Mouse (Mus musculus) erythroid progenitor cell, adult 5-6 weeks (primary cell): ENCODE data around the gene Zfp212. TPM values are rescaled to one million over a fixed set of nuclear protein-coding genes. Genes with fewer than 3 reads are reported as not detected.
A peak's percentile ranks its signal among the peaks of the same experiment; 100 is the strongest.
"Not testable (repeated sequence)": the region's sequence is repeated elsewhere in the genome, so short reads cannot be mapped to it uniquely, and the experiment has no call there.

ENCODE experiments used
- ATAC-seq: replicated peaks from 2 replicates; pipeline ENCODE4 v1.8.0; 2016; ENCODE audit warnings: moderate number of reproducible peaks, mild to moderate bottlenecking, moderate TSS enrichment, inconsistent platforms; ENCODE audit not compliant: poor library complexity, low FRiP score, severe bottlenecking
- total RNA-seq, 2 experiments: library from RNA; stranded (forward) in 1 of 2; stranded (reverse) in 1 of 2; fragments of 150-400 nt in 1 of 2; fragments of 186-747, 209-891 nt in 1 of 2; gene quantifications; 2 replicates each; pipeline versions ENCODE4 v1.2.3 to v1.2.4; 2015 to 2017; ENCODE audit warnings: low replicate concordance in 2 of 2

Gene Zfp212
- total RNA-seq, 2 experiments from 2014 or later: 12.6 to 15.7 TPM

DNA sequence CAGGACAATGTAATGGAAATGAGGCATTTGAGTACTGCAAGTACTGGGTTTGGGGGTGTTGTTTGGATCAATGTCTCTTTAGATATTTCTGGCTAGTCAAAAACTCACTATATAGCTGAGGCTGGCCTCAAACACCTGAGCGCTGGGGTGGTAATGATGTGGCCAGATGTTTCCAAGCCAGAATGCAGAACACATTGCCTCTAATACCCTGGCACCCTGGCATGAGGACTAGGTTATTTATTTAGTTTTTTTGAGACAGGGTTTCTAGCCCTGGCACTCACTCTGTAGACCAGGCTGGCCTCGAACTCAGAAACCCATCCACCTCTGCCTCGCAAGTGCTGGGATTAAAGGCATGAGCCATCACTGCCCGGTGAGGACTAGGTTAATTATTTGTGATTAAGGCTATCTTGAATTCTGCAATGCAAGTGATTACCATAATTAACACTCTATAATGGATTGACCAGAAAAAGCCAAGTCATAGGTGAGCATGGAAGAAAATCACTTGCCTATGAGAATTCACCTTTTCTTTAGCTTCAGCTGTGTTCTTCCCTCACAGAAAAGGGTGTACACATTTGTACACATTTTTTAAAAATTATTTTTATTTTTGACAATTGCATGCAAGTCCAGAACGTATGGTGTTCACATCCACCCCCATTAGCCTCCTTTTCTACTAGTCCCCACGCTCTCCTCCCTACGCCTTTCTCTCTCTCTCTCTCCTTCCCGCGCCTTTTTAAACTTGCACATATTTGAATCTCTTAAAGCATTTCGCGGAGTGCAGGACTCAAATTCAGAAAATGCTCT lies 430 bp upstream of the Zfp212 start:
- peak; percentile 26 for ATAC-seq

- no peak for ATAC-seq
Observed at GRCm38 (mm10) chr6:47942461-47942860, 22.2 kb downstream of the Zfp212 start.

GRCm38 (mm10) chr6:47943021-47943691 lies 22.9 kb downstream of the Zfp212 start:
- peak; percentile 84 for ATAC-seq

- no peak for ATAC-seq
Observed at GRCm38 (mm10) chr6:47943721-47944120, 23.4 kb downstream of the Zfp212 start.

DNA sequence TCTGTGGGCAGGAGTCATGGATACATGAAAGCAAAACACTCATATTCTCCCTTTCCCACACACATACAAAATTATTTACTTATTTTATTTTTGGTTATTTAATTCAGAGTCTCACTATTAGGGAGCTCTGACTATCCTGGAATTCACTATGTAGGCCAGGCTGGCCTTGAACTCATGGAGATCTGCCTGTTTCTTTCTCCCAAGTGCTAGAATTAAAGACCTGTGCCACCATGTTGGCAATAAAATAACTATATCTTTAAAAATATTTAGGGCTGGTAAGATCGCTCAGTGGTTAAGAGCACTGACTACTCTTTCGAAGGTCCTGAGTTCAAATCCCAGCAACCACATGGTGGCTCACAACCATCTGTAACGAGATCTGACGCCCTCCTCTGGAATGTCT lies 27.1 kb downstream of the Zfp212 start:
- no peak for ATAC-seq

GRCm38 (mm10) chr6:47953191-47953726 lies 33.0 kb downstream of the Zfp212 start, which contains the start of gene Zfp956:
Gene Zfp956, plus strand, starts transcription at chr6:47953390.
- ATAC-seq: peak; percentile 98

DNA sequence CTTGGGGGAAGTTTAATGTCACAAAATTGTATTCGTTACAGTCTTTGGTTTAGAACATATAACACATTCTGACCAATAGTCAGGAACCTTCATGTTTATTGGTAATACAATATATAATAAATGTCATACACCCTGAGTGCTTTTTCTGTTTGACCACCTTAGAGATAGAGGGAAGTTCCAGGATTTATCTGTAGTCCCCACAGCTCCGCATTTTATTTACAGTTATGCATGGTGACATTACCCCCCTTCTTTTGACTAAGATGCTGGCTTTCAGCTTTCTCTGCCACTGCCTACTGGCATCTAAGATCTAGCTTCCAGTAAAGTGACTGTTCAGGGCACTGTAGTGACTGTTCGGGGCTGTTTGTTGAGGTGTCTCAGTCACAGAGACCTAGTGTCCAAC lies 34.1 kb downstream of the Zfp212 start:
- ATAC-seq: no peak

GRCm38 (mm10) chr6:47957816-47958215 lies 37.5 kb downstream of the Zfp212 start:
- no peak for ATAC-seq

- ATAC-seq: no peak
Observed at GRCm38 (mm10) chr6:47960685-47961421, 40.6 kb downstream of the Zfp212 start.

DNA sequence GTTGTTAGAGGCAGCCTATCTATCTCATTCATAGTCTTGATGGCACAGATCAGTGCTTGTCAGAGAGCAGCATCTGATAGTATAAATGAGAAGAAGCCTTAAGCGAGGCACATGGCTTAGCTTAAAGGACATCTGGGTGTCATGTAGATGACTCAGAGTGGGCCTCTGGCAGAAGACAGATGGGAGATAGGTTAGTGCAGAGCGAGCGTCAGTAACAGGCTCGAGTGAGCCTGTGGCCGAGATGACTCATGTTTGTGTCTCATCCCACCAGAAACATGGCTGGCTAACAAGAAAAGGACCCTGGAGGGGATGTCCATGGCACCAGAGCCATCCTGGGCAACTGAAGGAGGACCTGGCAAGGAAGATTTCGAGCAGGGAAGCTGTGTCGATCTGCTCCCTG lies 42.8 kb downstream of the Zfp212 start:
- ATAC-seq: no peak

DNA sequence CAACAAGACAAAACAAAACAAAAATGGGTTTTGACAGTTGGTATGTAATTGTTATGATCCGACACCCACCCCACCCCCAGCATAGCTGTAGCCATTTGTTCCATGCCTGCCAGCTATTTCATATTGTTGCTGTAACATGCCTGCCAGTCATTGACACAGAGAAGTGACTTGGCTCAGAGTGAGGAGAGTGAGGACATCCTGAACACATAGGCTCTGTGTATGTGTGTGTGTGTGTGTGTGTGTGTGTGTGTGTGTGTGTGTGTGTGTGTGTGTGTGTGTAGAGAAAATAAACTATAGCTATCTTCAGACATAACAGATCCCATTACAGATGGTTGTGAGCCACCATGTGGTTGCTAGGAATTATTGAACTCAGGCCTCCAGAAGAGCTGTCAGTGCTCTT lies 47.9 kb downstream of the Zfp212 start:
- ATAC-seq: not testable (repeated sequence)

- ATAC-seq: no peak
Observed at GRCm38 (mm10) chr6:47974599-47974998, 54.3 kb downstream of the Zfp212 start.

GRCm38 (mm10) chr6:47978897-47979368 lies 58.7 kb downstream of the Zfp212 start:
- ATAC-seq: 0 out of 2 replicates have a peak, but pooled peaks have one; percentile 34

Other genes with a start within 250 kb of the Zfp212 start
- 16.9 and 31.9 TPM in 2 replicates for gene Pdia4, start 107.0 kb upstream of the Zfp212 start, total RNA-seq (2015; ENCODE audit: low replicate concordance)
- gene Pdia4, start 107.0 kb upstream of the Zfp212 start, total RNA-seq (2017; ENCODE audit: low replicate concordance): 28.1 and 34.0 TPM in 2 replicates
- gene Zfp786, start 89.6 kb upstream of the Zfp212 start, total RNA-seq (2015; ENCODE audit: low replicate concordance): not detected in 2 replicates
- not detected in 2 replicates for gene Zfp786, start 89.6 kb upstream of the Zfp212 start, total RNA-seq (2017; ENCODE audit: low replicate concordance)
- gene Zfp398, start 84.8 kb upstream of the Zfp212 start, total RNA-seq (2015; ENCODE audit: low replicate concordance): 1.1 and 4.2 TPM in 2 replicates
- 1.6 and 2.1 TPM in 2 replicates for gene Zfp398, start 84.8 kb upstream of the Zfp212 start, total RNA-seq (2017; ENCODE audit: low replicate concordance)
- 1.3 and 1.8 TPM in 2 replicates for gene Zfp282, start 43.3 kb upstream of the Zfp212 start, total RNA-seq (2015; ENCODE audit: low replicate concordance)
- gene Zfp282, start 43.3 kb upstream of the Zfp212 start, total RNA-seq (2017; ENCODE audit: low replicate concordance): 2.0 and 3.5 TPM in 2 replicates
- gene Zfp956, start 32.9 kb downstream of the Zfp212 start, total RNA-seq (2015; ENCODE audit: low replicate concordance): not detected in 2 replicates
- gene Zfp956, start 32.9 kb downstream of the Zfp212 start, total RNA-seq (2017; ENCODE audit: low replicate concordance): 0.45 and 5.3 TPM in 2 replicates
- gene Zfp777, start 128.4 kb downstream of the Zfp212 start, total RNA-seq (2015; ENCODE audit: low replicate concordance): 0.42 and 2.2 TPM in 2 replicates
- gene Zfp777, start 128.4 kb downstream of the Zfp212 start, total RNA-seq (2017; ENCODE audit: low replicate concordance): 2.3 and 4.9 TPM in 2 replicates
- 6.7 and 14.4 TPM in 2 replicates for gene Zfp746, start 166.1 kb downstream of the Zfp212 start, total RNA-seq (2015; ENCODE audit: low replicate concordance)
- gene Zfp746, start 166.1 kb downstream of the Zfp212 start, total RNA-seq (2017; ENCODE audit: low replicate concordance): 4.4 and 9.1 TPM in 2 replicates